Mouse (Mus musculus) left cerebral cortex, adult 2 months (tissue): ENCODE data around the gene Elovl1. TPM values are rescaled to one million over a fixed set of nuclear protein-coding genes. Genes with fewer than 3 reads are reported as not detected.

ENCODE experiments used
- DNase-seq, 2 experiments: peaks; one replicate each; pipeline ENCODE4 v3.0.0; 2021 to 2022; ENCODE audit warnings: low spot score in 2 of 2, mixed read lengths in 1 of 2; ENCODE audit errors: extremely low spot score in 1 of 2
- H3K27ac ChIP-seq: fragments of 200-600 bp; 2 replicates; pipeline ENCODE4 v1.8.1; 2022
- H3K4me3 ChIP-seq: fragments of 200-600 bp; 2 replicates; pipeline ENCODE4 v1.8.1; 2022
- CTCF ChIP-seq: fragments of 200-600 bp; IDR thresholded peaks from 2 replicates; pipeline ENCODE4 v1.8.1; 2022; ENCODE audit warnings: antibody characterized with exemption, mild to moderate bottlenecking, moderate library complexity
- intact Hi-C: fragments of 180-260 bp; cut with DNase I; formaldehyde crosslinking; loops from one replicate; pipeline ENCODE4 v1.15.1; 2025
- long read RNA-seq, 2 experiments: library from polyadenylated mRNA; stranded (forward); transcript quantifications; one replicate each; pipeline ENCODE4 v2.0.0; 2021; ENCODE audit warnings: borderline mapping rate in 2 of 2
- total RNA-seq, 2 experiments: library from RNA; stranded (reverse); gene quantifications; 2 replicates each; pipeline ENCODE4 v1.2.3; 2021

Elovl1 gene
- total RNA-seq, result 10 to 100 TPM; 18.6 to 25.3 TPM
- long read RNA-seq, experiment 1, partial matches to known transcripts, result 1 of 13 reads
- long read RNA-seq, experiment 1, other reads (novel, unspliced or antisense), result 7 of 13 reads
- long read RNA-seq, experiment 2, transcript Elovl1-201 (8 exons, 1,811 nt), result major isoform, 14 of 19 reads
- long read RNA-seq, experiment 2, partial matches to known transcripts, result 3 of 19 reads
- long read RNA-seq, experiment 2, other reads (novel, unspliced or antisense), result 2 of 19 reads

DNA sequence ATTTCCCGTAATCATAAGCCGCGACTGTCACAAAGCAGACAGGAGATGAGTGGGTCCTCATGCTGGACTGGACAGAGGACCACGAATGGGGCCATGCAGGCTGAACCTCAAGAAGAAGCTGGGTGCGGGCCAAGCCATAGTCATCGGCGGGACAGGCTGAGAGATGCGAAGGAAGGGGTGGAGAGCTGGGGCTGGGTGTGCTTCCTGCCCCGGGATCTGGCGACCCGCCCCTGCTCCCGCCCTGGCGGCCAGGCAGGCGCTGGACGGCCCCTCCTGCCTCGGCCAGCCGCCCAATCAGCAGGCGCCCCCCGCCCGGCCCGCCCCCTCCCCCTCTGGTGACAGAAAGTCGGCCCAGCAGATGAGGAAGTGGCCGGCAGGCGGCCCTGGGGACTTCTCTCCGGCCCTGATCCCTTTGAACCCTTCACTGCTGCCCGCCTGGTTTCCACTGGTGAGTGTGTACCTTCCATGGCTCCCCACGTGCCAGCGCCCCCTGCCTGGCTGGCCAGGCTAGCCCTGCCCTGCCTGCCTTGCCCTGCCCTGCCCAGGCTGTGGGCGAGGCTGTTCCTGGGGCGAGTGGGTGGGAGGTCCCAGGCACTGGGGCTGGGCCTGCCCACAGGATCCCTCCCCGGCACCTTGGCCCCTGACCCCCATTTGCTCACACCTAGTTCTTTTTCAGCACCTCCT, at the start of gene Elovl1:
TSS of gene Elovl1 (plus strand) at position 326 of the 684 bp plus-strand sequence.
- intact Hi-C loops, result loop anchor here (2.0 kb wide), 1 partner anchor 15 kb away; no protein-coding TSS in a partner anchor
- H3K4me3 ChIP-seq, result peak within 1 kb of the TSS; percentile 56
- peak within 1 kb of the TSS; percentile 86 for H3K27ac ChIP-seq
- peak; percentile 56 to 74 for DNase-seq
- TF ChIP-seq CTCF, result peak; percentile 42

DNA sequence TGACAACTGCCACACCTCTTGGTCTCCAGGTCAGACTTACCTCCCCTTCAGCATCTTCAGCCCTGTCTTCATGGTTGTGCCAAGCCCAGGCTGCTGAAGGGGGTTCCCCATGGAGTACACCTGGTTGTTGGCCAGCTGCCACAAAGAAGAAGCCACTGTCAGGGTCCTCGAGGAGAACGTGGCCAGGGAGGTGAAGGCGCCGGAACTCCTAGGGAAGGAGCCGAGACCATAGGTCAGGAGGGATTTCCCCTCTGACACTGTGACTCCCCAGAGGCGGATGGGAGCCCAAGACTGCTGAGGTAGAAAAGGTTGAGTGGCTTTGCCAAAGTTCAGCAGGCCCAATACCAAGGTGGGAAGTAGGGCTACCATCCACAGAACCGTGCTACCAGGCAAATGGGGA, 44.6 kb upstream of the Elovl1 start:
- Histone ChIP-seq H3K27ac (no peak overlapping the region), H3K4me3 (no peak overlapping the region)
- TF ChIP-seq CTCF, result no peak
- intact Hi-C loops, result no loop called here
- no peak for DNase-seq

DNA sequence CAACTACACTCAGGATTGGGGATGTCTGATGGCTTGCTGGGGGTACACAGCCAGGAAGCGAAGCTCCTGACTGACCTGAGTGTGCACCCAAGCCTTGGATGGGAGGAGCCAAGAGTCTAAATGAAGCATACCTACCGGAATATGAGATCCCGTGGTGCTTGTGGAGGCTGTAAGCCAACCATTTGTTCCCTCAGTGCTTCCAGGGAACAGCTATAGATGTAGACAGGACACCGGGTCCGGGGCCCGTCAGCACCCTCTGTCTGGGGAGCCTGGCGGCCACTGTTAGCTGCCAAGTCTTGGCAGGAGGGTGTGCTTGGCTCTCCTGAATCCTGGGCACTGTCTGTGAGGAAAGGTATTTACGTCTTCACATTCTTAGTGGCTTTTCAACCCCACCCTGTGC, 40.6 kb upstream of the Elovl1 start:
- no peak for TF ChIP-seq CTCF
- DNase-seq, result no peak
- Histone ChIP-seq H3K27ac (no peak overlapping the region), H3K4me3 (no peak overlapping the region)
- intact Hi-C loops, result no loop called here

DNA sequence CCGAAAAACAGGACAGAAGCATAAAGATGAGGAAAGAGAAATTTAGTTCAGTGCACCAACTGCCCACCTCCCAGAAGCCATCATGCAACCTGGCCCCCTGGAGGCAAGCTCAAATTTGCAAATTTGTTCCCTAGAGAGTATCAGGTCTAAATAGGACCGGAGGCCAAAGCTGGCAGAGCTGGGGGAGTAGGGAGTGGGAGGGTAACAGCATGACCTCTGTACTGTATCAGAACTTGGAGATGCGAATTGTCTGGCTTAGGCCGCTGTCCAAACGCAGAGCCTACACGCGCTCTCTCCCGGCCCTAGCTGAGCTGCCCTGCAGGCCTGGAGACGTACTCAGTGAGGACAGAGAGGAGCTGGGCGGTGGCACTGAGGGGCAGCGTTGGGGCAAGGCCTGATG, 37.7 kb upstream of the Elovl1 start:
- Histone ChIP-seq H3K4me3 (no peak overlapping the region), H3K27ac (no peak overlapping the region)
- no peak for TF ChIP-seq CTCF
- DNase-seq, result no peak
- intact Hi-C loops, result no loop called here

DNA sequence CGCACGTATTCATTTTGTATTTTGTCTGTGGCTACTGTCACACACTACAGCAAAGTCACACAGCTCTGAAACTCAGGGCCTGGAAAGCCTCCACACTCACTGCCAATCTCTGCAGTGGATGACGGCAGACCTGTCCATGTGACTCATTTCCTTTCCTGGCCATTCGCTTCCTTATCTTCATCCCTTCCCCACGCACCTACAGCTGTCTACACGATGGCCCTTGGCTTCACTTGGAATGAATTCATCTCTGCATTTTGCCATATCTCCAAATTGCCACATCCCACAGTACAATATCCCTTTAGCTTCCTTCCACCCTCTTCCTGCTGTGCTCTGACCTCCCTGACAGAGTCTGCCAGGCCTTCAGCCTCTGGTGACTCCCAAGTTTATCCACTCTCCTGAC, 33.4 kb upstream of the Elovl1 start:
- no peak for DNase-seq
- no peak overlapping the region for H3K4me3 ChIP-seq
- intact Hi-C loops, result no loop called here
- no peak for TF ChIP-seq CTCF
- H3K27ac ChIP-seq, result no peak overlapping the region

DNA sequence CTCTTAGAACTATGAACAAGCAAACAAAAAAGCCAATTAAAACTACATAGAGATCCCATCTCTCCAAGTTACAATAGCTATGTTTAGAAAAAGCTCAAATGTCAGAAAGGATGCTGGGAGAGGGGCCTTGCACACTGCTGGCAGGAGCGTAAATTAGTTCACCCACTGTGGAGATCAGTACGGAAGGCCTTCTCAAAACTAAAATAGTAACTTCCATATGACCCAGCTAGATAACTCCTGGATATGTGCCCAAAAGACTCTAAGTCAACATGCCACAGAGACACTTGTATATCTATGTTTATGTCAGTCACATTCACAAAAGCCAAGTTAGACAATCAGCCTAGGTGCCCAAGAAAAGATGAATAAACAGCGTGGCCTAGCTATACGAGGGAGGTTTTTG, 32.6 kb upstream of the Elovl1 start:
- Histone ChIP-seq H3K4me3 (no peak overlapping the region), H3K27ac (no peak overlapping the region)
- no peak for DNase-seq
- no peak for TF ChIP-seq CTCF
- intact Hi-C loops, result no loop called here

DNA sequence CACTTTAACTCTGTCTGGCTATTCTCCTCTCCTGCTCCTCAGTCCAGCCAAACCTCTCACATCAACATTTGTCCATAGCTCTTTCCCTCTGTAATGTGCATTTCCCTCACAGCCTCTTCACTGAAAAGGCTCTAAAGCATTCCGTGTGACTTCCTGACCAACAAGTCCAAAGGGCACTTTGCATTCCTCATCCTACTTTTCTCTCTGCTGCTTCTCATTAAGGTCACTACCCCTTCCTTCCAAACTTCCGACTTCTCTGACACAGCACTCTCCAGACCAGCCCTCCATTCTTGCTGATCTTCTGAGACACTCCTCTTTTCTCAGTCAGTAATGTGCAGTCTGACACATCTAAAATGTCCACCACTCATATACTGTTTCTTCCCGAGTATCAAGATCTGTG, 31.5 kb upstream of the Elovl1 start:
- intact Hi-C loops, result no loop called here
- DNase-seq, result no peak
- Histone ChIP-seq H3K27ac (no peak overlapping the region), H3K4me3 (no peak overlapping the region)
- no peak for TF ChIP-seq CTCF

DNA sequence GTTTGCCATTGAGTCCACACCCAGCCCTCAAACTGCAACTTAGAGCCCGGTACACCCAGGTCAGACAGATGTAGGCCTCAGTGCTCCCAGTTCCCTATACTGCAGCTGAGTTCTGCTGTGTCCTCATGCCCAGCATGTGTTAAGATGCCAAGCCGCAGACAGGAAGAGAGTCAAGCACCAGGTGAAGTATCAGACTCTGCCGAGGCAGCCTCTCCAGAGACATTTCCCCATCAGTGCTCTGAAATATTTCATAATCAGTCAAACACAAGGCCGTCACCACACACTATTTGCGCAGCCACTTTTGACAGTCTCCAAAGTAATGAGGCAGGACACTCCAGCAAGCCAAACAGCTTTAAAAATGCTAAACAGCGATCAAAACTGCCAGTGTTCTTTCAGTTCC, 29.5 kb upstream of the Elovl1 start:
- no peak for DNase-seq
- H3K4me3 ChIP-seq, result no peak overlapping the region
- intact Hi-C loops, result no loop called here
- no peak for TF ChIP-seq CTCF
- no peak overlapping the region for H3K27ac ChIP-seq

DNA sequence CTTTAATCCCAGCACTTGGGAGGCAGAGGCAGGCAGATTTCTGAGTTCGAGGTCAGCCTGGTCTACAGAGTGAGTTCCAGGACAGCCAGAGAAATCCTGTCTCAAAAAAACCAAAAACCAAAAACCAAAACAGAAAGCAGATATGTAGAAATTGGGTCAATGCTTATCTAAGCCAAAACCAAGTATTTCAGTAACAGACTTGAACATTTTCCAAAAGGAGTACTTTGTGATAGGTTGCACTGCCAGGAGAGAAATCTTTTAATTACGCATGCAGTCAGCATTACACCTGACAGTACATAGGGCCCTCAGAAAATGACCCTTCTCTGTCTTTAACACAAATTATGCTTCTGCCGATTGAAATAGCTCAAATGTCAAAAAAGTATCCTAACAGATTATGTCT, 26.5 kb upstream of the Elovl1 start:
- intact Hi-C loops, result no loop called here
- no peak overlapping the region for H3K27ac ChIP-seq
- no peak for DNase-seq
- H3K4me3 ChIP-seq, result no peak overlapping the region
- TF ChIP-seq CTCF, result no peak

DNA sequence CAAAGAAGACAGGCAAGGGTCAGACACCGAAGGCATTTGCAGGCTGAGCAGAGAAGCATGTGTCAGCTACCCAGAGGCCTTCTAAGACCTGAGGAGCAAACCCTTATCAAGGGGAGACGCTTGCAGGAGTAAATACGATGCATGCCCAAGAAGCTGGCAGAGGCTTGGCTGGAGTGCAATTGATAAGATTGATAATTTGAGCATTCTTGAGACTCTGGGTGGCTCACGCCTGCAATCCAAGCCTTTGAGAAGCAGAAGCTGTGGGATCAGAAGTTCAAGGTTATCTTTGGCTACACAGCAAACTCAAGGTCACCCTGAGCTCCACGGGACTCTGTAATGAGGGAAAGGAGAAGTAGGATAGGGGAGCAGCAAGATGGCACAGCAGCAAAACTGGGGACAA, 26.0 kb upstream of the Elovl1 start:
- Histone ChIP-seq H3K27ac (no peak overlapping the region), H3K4me3 (no peak overlapping the region)
- TF ChIP-seq CTCF, result no peak
- intact Hi-C loops, result no loop called here
- no peak for DNase-seq

DNA sequence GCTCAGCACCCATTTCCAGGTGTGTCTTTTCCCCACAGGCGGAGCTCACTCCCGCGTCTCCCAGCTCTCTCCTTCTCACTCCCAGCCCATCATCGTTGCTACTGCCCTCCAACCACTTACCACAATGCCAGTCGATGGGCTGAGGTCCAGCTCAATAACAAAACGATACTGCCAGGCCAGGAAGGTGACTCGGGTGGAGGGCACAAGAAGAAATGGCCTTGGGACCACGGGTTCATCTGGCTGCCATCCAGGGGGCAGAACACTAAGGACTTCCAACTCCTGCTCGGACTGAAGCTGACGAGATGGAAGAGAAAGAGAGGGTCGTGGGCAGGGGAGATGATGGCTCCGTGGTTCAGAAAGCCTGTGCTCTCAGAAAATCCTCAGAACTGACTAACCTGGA, 25.2 kb upstream of the Elovl1 start:
- no peak for DNase-seq
- H3K27ac ChIP-seq, result no peak overlapping the region
- no peak overlapping the region for H3K4me3 ChIP-seq
- TF ChIP-seq CTCF, result no peak
- intact Hi-C loops, result no loop called here

DNA sequence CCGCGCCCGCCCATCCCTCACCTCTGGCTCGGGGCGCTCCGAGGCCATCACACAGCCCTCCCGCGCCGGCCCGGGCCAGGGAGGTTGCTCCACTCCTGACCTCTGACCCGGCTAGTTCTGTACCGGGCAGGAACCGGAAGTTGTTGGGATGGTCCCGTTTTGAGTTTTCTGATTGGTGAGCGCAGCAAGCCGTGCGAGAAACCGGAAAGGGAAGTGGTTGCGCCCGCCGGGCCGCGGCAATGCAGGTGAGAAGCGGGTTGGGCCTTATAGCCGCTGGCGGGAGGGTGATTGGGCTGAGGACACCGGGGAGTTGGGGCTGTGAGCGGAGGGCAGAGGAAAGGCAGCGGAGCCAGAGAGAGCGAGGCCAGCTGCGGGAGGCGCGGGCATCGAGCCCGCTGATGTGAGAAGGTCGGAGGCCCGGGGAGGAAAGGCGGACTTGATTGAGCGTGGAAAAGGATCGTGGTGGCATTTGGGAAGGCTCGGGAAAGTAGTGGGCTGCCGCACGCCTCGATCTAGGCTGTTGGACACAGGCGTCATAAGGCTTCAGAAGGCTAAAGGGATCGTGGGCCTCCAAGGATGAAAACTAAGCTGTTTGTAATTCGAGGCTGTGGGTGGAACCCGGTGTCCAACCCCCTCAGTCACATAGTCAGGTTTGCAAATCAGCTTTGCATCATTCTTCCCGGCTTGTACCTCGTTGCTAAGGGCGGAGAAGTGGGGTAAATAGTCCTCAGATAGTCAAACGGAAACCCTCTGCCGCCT, 18.6 kb upstream of the Elovl1 start, which contains the start of the genes Szt2 and Med8:
TSS of gene Szt2 (minus strand) at position 132 of the 759 bp plus-strand sequence.
TSS of gene Med8 (plus strand) at position 196 of the 759 bp plus-strand sequence.
- no peak for TF ChIP-seq CTCF
- intact Hi-C loops, result loop anchor here (1.0 to 5.0 kb wide), 2 partner anchors 157 to 213 kb away; partner anchors contain the start of genes Cfap57 and Ebna1bp2
- Histone ChIP-seq H3K27ac (peak within 1 kb of the TSS; percentile 85), H3K4me3 (peak within 1 kb of the TSS; percentile 71)
- DNase-seq, result peak; percentile 88
